Mouse (Mus musculus) gastrocnemius, adult 8-10 months (tissue): ENCODE measurements around the gene Myo3b. TPM values are rescaled to one million over a fixed set of nuclear protein-coding genes. Genes with fewer than 3 reads are reported as not detected.

Experiments
- DNase-seq, 2 experiments: peaks; one replicate each; pipeline ENCODE4 v3.0.0; 2022; ENCODE audit warnings: low spot score in 2 of 2
- total RNA-seq, 4 experiments: library from RNA; stranded (reverse); gene quantifications; 2 replicates each; pipeline ENCODE4 v1.2.4; 2022

Myo3b gene
- not detected for total RNA-seq

- no peak for DNase-seq
Observed at GRCm38 (mm10) chr2:70038752-70039151, at the start of gene Myo3b. Gene Myo3b (plus strand): TSS chr2:70039126.

- DNase-seq: no peak
Observed at GRCm38 (mm10) chr2:69989224-69989623, 49.7 kb upstream of the Myo3b start.

- no peak for DNase-seq
Observed at GRCm38 (mm10) chr2:69990647-69991046, 48.3 kb upstream of the Myo3b start.

GRCm38 (mm10) chr2:69994082-69994736 is 44.7 kb upstream of the Myo3b start:
- peak in 1 of 2 experiments; percentile 60 for DNase-seq

GRCm38 (mm10) chr2:69994779-69995178 is 44.1 kb upstream of the Myo3b start:
- DNase-seq: no peak

- no peak for DNase-seq
Observed at GRCm38 (mm10) chr2:69999097-69999770, 39.7 kb upstream of the Myo3b start.

- no peak for DNase-seq
Observed at GRCm38 (mm10) chr2:70000316-70000715, 38.6 kb upstream of the Myo3b start.

GRCm38 (mm10) chr2:70006492-70006891 is 32.4 kb upstream of the Myo3b start:
- DNase-seq: no peak

- no peak for DNase-seq
Observed at GRCm38 (mm10) chr2:70012941-70013340, 26.0 kb upstream of the Myo3b start.

GRCm38 (mm10) chr2:70018236-70018635 is 20.7 kb upstream of the Myo3b start:
- no peak for DNase-seq

GRCm38 (mm10) chr2:70024454-70024853 is 14.5 kb upstream of the Myo3b start:
- no peak for DNase-seq

- no peak for DNase-seq
Observed at GRCm38 (mm10) chr2:70025711-70026110, 13.2 kb upstream of the Myo3b start.

- no peak for DNase-seq
Observed at GRCm38 (mm10) chr2:70031472-70031871, 7.5 kb upstream of the Myo3b start.

GRCm38 (mm10) chr2:70034895-70035294 is 4.0 kb upstream of the Myo3b start:
- DNase-seq: no peak

- no peak for DNase-seq
Observed at GRCm38 (mm10) chr2:70035358-70035757, 3.6 kb upstream of the Myo3b start.

GRCm38 (mm10) chr2:70037221-70037620 is 1.7 kb upstream of the Myo3b start:
- no peak for DNase-seq

- DNase-seq: no peak
Observed at GRCm38 (mm10) chr2:70044466-70044865, 5.5 kb downstream of the Myo3b start.

- no peak for DNase-seq
Observed at GRCm38 (mm10) chr2:70047868-70048267, 8.9 kb downstream of the Myo3b start.

GRCm38 (mm10) chr2:70053803-70054202 is 14.9 kb downstream of the Myo3b start:
- DNase-seq: no peak

GRCm38 (mm10) chr2:70058201-70058600 is 19.3 kb downstream of the Myo3b start:
- no peak for DNase-seq

GRCm38 (mm10) chr2:70060359-70061345 is 21.7 kb downstream of the Myo3b start:
- DNase-seq: no peak

- DNase-seq: no peak
Observed at GRCm38 (mm10) chr2:70065116-70065515, 26.2 kb downstream of the Myo3b start.
